ENCODE assay signal across 10 mouse cellular contexts in genomic region chr6:145338571-145339294, GRCm38 (mm10).
A peak's percentile ranks its signal among the peaks of the same experiment; 100 is the strongest.
DNase-seq lines count a peak whose midpoint lies in the region; ATAC-seq and TF ChIP-seq lines count a peak whose summit lies in the region.
"Had no signal": no experiment of that assay in that cellular context is flagged by ENCODE, and none has a peak within 500 bp of the region (broad histone marks: within the 10 kb centered on the region; RNA-seq: fewer than 3 reads in every experiment).

No protein-coding gene starts in this region.

- TF ChIP-seq CTCF in midbrain, postnatal 0 days (IDR thresholded peaks at IDR 0.05): no peak

- H3K9me3 ChIP-seq in heart, embryonic 13.5 days: no peaks in the 10 kb centered on the region
- no peaks in the 10 kb centered on the region for H3K9me3 ChIP-seq in hindbrain, embryonic 15.5 days
- no peaks in the 10 kb centered on the region for H3K9me3 ChIP-seq in midbrain, postnatal 0 days (ENCODE audit: low read length)
- no peaks in the 10 kb centered on the region for H3K9me3 ChIP-seq in forebrain, embryonic 14.5 days (replicated peaks; ENCODE audit: control insufficient read depth, low read length)
- H3K9me3 ChIP-seq: embryonic facial prominence, embryonic 15.5 days had no signal

- H3K9ac ChIP-seq in heart, embryonic 13.5 days: 0 out of 2 replicates have a peak overlapping the region, but pooled peaks have one; percentile 79
- no peak overlapping the region for H3K9ac ChIP-seq in hindbrain, embryonic 15.5 days
- no peak overlapping the region for H3K9ac ChIP-seq in midbrain, postnatal 0 days (replicated peaks; ENCODE audit: low read length, poor library complexity, severe bottlenecking)
- H3K9ac ChIP-seq in forebrain, embryonic 14.5 days (ENCODE audit: low read length): no peak overlapping the region

- 40% methylated on average over 12 of the region's 12 CpGs for WGBS in heart, embryonic 13.5 days
- 40% methylated on average over 12 of the region's 12 CpGs for WGBS in hindbrain, embryonic 15.5 days
- WGBS in midbrain, postnatal 0 days: 38% methylated on average over 12 of the region's 12 CpGs
- WGBS in forebrain, embryonic 14.5 days: 35% methylated on average over 12 of the region's 12 CpGs

- no peak overlapping the region for H3K4me2 ChIP-seq in heart, embryonic 13.5 days
- peak overlapping the region; percentile 95 for H3K4me2 ChIP-seq in hindbrain, embryonic 15.5 days
- peak overlapping the region; percentile 87; the same call in 1 of the 2 replicates for H3K4me2 ChIP-seq in midbrain, postnatal 0 days (ENCODE audit: low read depth, low read length, poor library complexity, severe bottlenecking)
- no peak overlapping the region for H3K4me2 ChIP-seq in forebrain, embryonic 14.5 days (ENCODE audit: low read length)

- peaks cover 59% of the 10 kb centered on the region for H3K27me3 ChIP-seq in heart, embryonic 13.5 days (replicated peaks)
- H3K27me3 ChIP-seq in hindbrain, embryonic 15.5 days: no peaks in the 10 kb centered on the region
- H3K27me3 ChIP-seq in midbrain, postnatal 0 days (ENCODE audit: insufficient read depth, low read length): no peaks in the 10 kb centered on the region
- H3K27me3 ChIP-seq in forebrain, embryonic 14.5 days (replicated peaks; ENCODE audit: control insufficient read depth, insufficient read depth, low read length): 0 out of 2 replicates have a peak, but pooled peaks cover 5% of the 10 kb centered on the region

- H3K4me3 ChIP-seq in heart, embryonic 13.5 days: no peak overlapping the region
- H3K4me3 ChIP-seq in hindbrain, embryonic 15.5 days: no peak overlapping the region; the same call in 1 of the 2 replicates
- H3K4me3 ChIP-seq in midbrain, postnatal 0 days (ENCODE audit: low read depth, low read length): no peak overlapping the region
- H3K4me3 ChIP-seq in forebrain, embryonic 14.5 days (ENCODE audit: low read depth, low read length): no peak overlapping the region

- H3K27ac ChIP-seq in heart, embryonic 13.5 days (replicated peaks): no peak overlapping the region
- 0 out of 2 replicates have a peak overlapping the region, but pooled peaks have one; percentile 87 for H3K27ac ChIP-seq in hindbrain, embryonic 15.5 days (replicated peaks)
- H3K27ac ChIP-seq in midbrain, postnatal 0 days (ENCODE audit: low read depth, low read length): no peak overlapping the region
- H3K27ac ChIP-seq in forebrain, embryonic 14.5 days (ENCODE audit: low read depth, low read length): no peak overlapping the region

- intact Hi-C loops in heart, postnatal 10 days (cut with DNase I): loop anchor here (5.0 kb wide), 1 partner anchor 36 kb away; no protein-coding TSS in a partner anchor
- intact Hi-C loops in left cerebral cortex, postnatal 14 days (cut with DNase I): no loop called here

- no peak for DNase-seq in heart, postnatal 10 days
- peak; percentile 54 for DNase-seq in liver
- no peak for DNase-seq in midbrain, postnatal 0 days (ENCODE audit: low spot score)
- DNase-seq in left cerebral cortex, postnatal 14 days (ENCODE audit: low spot score in 2 of 2): no peak
- no peak for DNase-seq in forebrain, embryonic 14.5 days (ENCODE audit: low spot score)
- DNase-seq in ovary, postnatal 36 days (ENCODE audit: low spot score): no peak
- DNase-seq: thymus, postnatal 14 days had no signal

- H3K4me1 ChIP-seq in heart, embryonic 13.5 days: peaks cover 34% of the 10 kb centered on the region
- peaks cover 15% of the 10 kb centered on the region for H3K4me1 ChIP-seq in hindbrain, embryonic 15.5 days (replicated peaks)
- no peaks in the 10 kb centered on the region for H3K4me1 ChIP-seq in midbrain, postnatal 0 days (ENCODE audit: insufficient read depth, low read length)
- 0 out of 2 replicates have a peak, but pooled peaks cover 5% of the 10 kb centered on the region for H3K4me1 ChIP-seq in forebrain, embryonic 14.5 days (ENCODE audit: control insufficient read depth, insufficient read depth, low read length)

- no peaks in the 10 kb centered on the region for H3K36me3 ChIP-seq in heart, embryonic 13.5 days
- H3K36me3 ChIP-seq in hindbrain, embryonic 15.5 days: no peaks in the 10 kb centered on the region
- H3K36me3 ChIP-seq in midbrain, postnatal 0 days (ENCODE audit: insufficient read depth, low read length): no peaks in the 10 kb centered on the region
- no peaks in the 10 kb centered on the region for H3K36me3 ChIP-seq in forebrain, embryonic 14.5 days (ENCODE audit: control insufficient read depth, insufficient read depth, low read length)
- H3K36me3 ChIP-seq: embryonic facial prominence, embryonic 15.5 days had no signal

- ATAC-seq in heart, embryonic 13.5 days (ENCODE audit: extremely low read depth, insufficient number of reproducible peaks, low FRiP score, low TSS enrichment): no peak
- no peak for ATAC-seq in hindbrain, embryonic 15.5 days (ENCODE audit: low FRiP score, low read depth)
- no peak for ATAC-seq in midbrain, postnatal 0 days (ENCODE audit: low FRiP score)
- no peak for ATAC-seq in forebrain, embryonic 14.5 days

Comparison
In these comparisons a context has a peak if more than half of its experiments do, and no peak if none do; other contexts are left out.
1. H3K4me2 ChIP-seq: peak in hindbrain, embryonic 15.5 days (single experiment) and midbrain, postnatal 0 days (single experiment); none in heart, embryonic 13.5 days (single experiment) and forebrain, embryonic 14.5 days (single experiment).